Comparison of ENCODE assay signal across 12 mouse cellular contexts in genomic region chr6:39296474-39296873, GRCm38 (mm10).
DNase-seq lines count a peak whose midpoint lies in the region; ATAC-seq and TF ChIP-seq lines count a peak whose summit lies in the region.
"Had no signal": no experiment of that assay in that cellular context is flagged by ENCODE, and none has a peak within 500 bp of the region (broad histone marks: within the 10 kb centered on the region; RNA-seq: fewer than 3 reads in every experiment).

No protein-coding gene starts in this region.

- in situ Hi-C loops in CH12.LX (cut with MboI; ENCODE audit: low pct_ligation_motif_present, low pct_unique_long_range_greater_than_20kb, low sequenced_read_pairs): no loop called here

- H3K4me2 ChIP-seq in forebrain, embryonic 11.5 days (ENCODE audit: low read depth, low read length, severe bottlenecking): no peak overlapping the region
- H3K4me2 ChIP-seq in CH12.LX (ENCODE audit: insufficient read depth, low read depth, poor library complexity, severe bottlenecking): no peak overlapping the region
- peak overlapping the region; percentile 39; the same call in 1 of the 2 replicates for H3K4me2 ChIP-seq in limb, embryonic 14.5 days (replicated peaks; ENCODE audit: low read depth, low read length, severe bottlenecking)
- H3K4me2 ChIP-seq: embryonic facial prominence, embryonic 13.5 days; forebrain, embryonic 12.5 days had no signal

- H3K9me3 ChIP-seq in forebrain, embryonic 10.5 days: no peaks in the 10 kb centered on the region
- no peaks in the 10 kb centered on the region for H3K9me3 ChIP-seq in forebrain, embryonic 11.5 days (ENCODE audit: control insufficient read depth, low read length)
- H3K9me3 ChIP-seq in CH12.LX (replicated peaks; ENCODE audit: low read length): no peaks in the 10 kb centered on the region
- no peaks in the 10 kb centered on the region for H3K9me3 ChIP-seq in limb, embryonic 14.5 days (ENCODE audit: control insufficient read depth, low read length)
- H3K9me3 ChIP-seq: embryonic facial prominence, embryonic 13.5 days; forebrain, embryonic 12.5 days had no signal

- no peak for DNase-seq in forebrain, embryonic 10.5 days (ENCODE audit: extremely low spot score, low spot score)
- no peak for DNase-seq in forebrain, embryonic 11.5 days (ENCODE audit: low spot score)
- no peak for DNase-seq in layer of hippocampus, adult 2 months (ENCODE audit: low spot score in 2 of 2)
- DNase-seq in layer of hippocampus, postnatal 36 days: no peak
- DNase-seq in CH12.LX (ENCODE audit: extremely low read depth): no peak
- peak; percentile 49 for DNase-seq in limb, embryonic 14.5 days (ENCODE audit: low spot score)
- no peak for DNase-seq in spleen, postnatal 4 days (ENCODE audit: low spot score in 2 of 2)
- no peak for DNase-seq in heart, postnatal 14 days
- DNase-seq: cerebellum, adult 9-10 months; liver had no signal

- 0 out of 2 replicates have a peak, but pooled peaks have one; percentile 14 for TF ChIP-seq CTCF in layer of hippocampus, adult 2 months (conservative IDR thresholded peaks at IDR 0.05)
- peak in 1 of 2 experiments; percentile 75; a peak in 2 of 4 replicates for TF ChIP-seq CTCF in CH12.LX (conservative IDR thresholded peaks at IDR 0.05 in 1 of 2, IDR thresholded peaks at IDR 0.05 in 1 of 2; ENCODE audit: low read depth in 2 of 2, low read length in 2 of 2)

- dilution Hi-C loops in CH12.LX (cut with MboI; ENCODE audit: extremely low pct_ligation_motif_present, extremely low pct_unique_long_range_greater_than_20kb, low sequenced_read_pairs): no loop called here

- peak overlapping the region; percentile 66 for H3K27ac ChIP-seq in forebrain, embryonic 10.5 days
- no peak overlapping the region for H3K27ac ChIP-seq in forebrain, embryonic 11.5 days (ENCODE audit: low read depth, low read length)
- no peak overlapping the region for H3K27ac ChIP-seq in layer of hippocampus, adult 2 months
- H3K27ac ChIP-seq in CH12.LX (ENCODE audit: insufficient read depth, low read depth): no peak overlapping the region
- H3K27ac ChIP-seq in limb, embryonic 14.5 days (replicated peaks; ENCODE audit: low read depth, low read length): peak overlapping the region; percentile 56; the same call in 1 of the 2 replicates
- H3K27ac ChIP-seq: embryonic facial prominence, embryonic 13.5 days; forebrain, embryonic 12.5 days had no signal

- 80% methylated on average over 4 of the region's 4 CpGs for WGBS in forebrain, embryonic 10.5 days
- WGBS in forebrain, embryonic 11.5 days: 84% methylated on average over 4 of the region's 4 CpGs
- WGBS in limb, embryonic 14.5 days: 68% methylated on average over 4 of the region's 4 CpGs

- H3K79me2 ChIP-seq in CH12.LX (replicated peaks; ENCODE audit: control insufficient read depth, extremely low read depth, insufficient read depth, poor library complexity, severe bottlenecking): no peaks in the 10 kb centered on the region

- no peak for TF ChIP-seq EP300 in CH12.LX (IDR thresholded peaks at IDR 0.05; ENCODE audit: low read length)

- no peak overlapping the region for H3K9ac ChIP-seq in forebrain, embryonic 11.5 days (ENCODE audit: low read length)
- H3K9ac ChIP-seq in CH12.LX (ENCODE audit: insufficient read depth, low read depth): no peak overlapping the region
- H3K9ac ChIP-seq in limb, embryonic 14.5 days (ENCODE audit: low read depth, low read length, severe bottlenecking): 0 out of 2 replicates have a peak overlapping the region, but pooled peaks have one; percentile 0
- H3K9ac ChIP-seq: embryonic facial prominence, embryonic 13.5 days; forebrain, embryonic 12.5 days had no signal

- TF ChIP-seq RAD21 in CH12.LX (IDR thresholded peaks at IDR 0.05; ENCODE audit: low read depth, low read length): no peak; the same call in none of the 2 replicates

- TF ChIP-seq POLR2A in CH12.LX (IDR thresholded peaks at IDR 0.05; ENCODE audit: low read depth, low read length): no peak
- TF ChIP-seq POLR2A in limb, embryonic 14.5 days (IDR thresholded peaks at IDR 0.05; ENCODE audit: borderline replicate concordance, extremely low read depth, insufficient read depth, insufficient read length): no peak

- H3K27me3 ChIP-seq in forebrain, embryonic 10.5 days (ENCODE audit: poor library complexity, severe bottlenecking): no peaks in the 10 kb centered on the region
- no peaks in the 10 kb centered on the region for H3K27me3 ChIP-seq in forebrain, embryonic 11.5 days (ENCODE audit: control insufficient read depth, insufficient read depth, low read length)
- H3K27me3 ChIP-seq in CH12.LX (replicated peaks): no peaks in the 10 kb centered on the region
- no peaks in the 10 kb centered on the region for H3K27me3 ChIP-seq in limb, embryonic 14.5 days (ENCODE audit: control insufficient read depth, insufficient read depth, low read length)
- H3K27me3 ChIP-seq: embryonic facial prominence, embryonic 13.5 days; forebrain, embryonic 12.5 days had no signal

- ATAC-seq in forebrain, embryonic 11.5 days (replicated peaks; ENCODE audit: low FRiP score): no peak
- no peak for ATAC-seq in limb, embryonic 14.5 days (ENCODE audit: low FRiP score, low read depth)

- H3K4me3 ChIP-seq in forebrain, embryonic 10.5 days: no peak overlapping the region
- no peak overlapping the region for H3K4me3 ChIP-seq in forebrain, embryonic 11.5 days (ENCODE audit: low read depth, low read length)
- H3K4me3 ChIP-seq in layer of hippocampus, adult 2 months: no peak overlapping the region
- no peak overlapping the region for H3K4me3 ChIP-seq in CH12.LX (replicated peaks in 1 of 3; ENCODE audit: low read depth in 2 of 3, low read length in 2 of 3, poor library complexity in 1 of 3)
- H3K4me3 ChIP-seq in limb, embryonic 14.5 days (replicated peaks; ENCODE audit: low read length): no peak overlapping the region
- H3K4me3 ChIP-seq: embryonic facial prominence, embryonic 13.5 days; forebrain, embryonic 12.5 days had no signal

- intact Hi-C loops in heart, postnatal 14 days (cut with DNase I): loop anchor here (5.0 kb wide), 1 partner anchor 46 kb away; no protein-coding TSS in a partner anchor

- peaks cover 12% of the 10 kb centered on the region for H3K4me1 ChIP-seq in forebrain, embryonic 10.5 days
- no peaks in the 10 kb centered on the region for H3K4me1 ChIP-seq in forebrain, embryonic 11.5 days (replicated peaks; ENCODE audit: control insufficient read depth, insufficient read depth, low read length)
- peaks cover 0 to 4% of the 10 kb centered on the region in 2 experiments; a peak in 2 of 4 replicates for H3K4me1 ChIP-seq in CH12.LX (ENCODE audit: control insufficient read depth in 1 of 2, insufficient read depth in 2 of 2)
- H3K4me1 ChIP-seq in limb, embryonic 14.5 days (ENCODE audit: control insufficient read depth, insufficient read depth, low read length): peaks cover 13% of the 10 kb centered on the region
- H3K4me1 ChIP-seq: embryonic facial prominence, embryonic 13.5 days had no signal

- H3K36me3 ChIP-seq in forebrain, embryonic 10.5 days (replicated peaks): no peaks in the 10 kb centered on the region
- H3K36me3 ChIP-seq in forebrain, embryonic 11.5 days (ENCODE audit: control insufficient read depth, insufficient read depth, low read length): no peaks in the 10 kb centered on the region
- no peaks in the 10 kb centered on the region for H3K36me3 ChIP-seq in CH12.LX (replicated peaks in 1 of 2; ENCODE audit: control insufficient read depth in 1 of 2, insufficient read depth in 1 of 2, low read length in 1 of 2)
- no peaks in the 10 kb centered on the region for H3K36me3 ChIP-seq in limb, embryonic 14.5 days (ENCODE audit: control insufficient read depth, insufficient read depth, low read length)
- H3K36me3 ChIP-seq: embryonic facial prominence, embryonic 13.5 days; forebrain, embryonic 12.5 days had no signal

TF ChIP-seq in CH12.LX, 34 proteins besides CTCF, POLR2A, EP300 and RAD21:
- peak; percentile 45 for TF ChIP-seq SMC3 (IDR thresholded peaks at IDR 0.05; ENCODE audit: low read depth, low read length)
- TF ChIP-seq USF2 (conservative IDR thresholded peaks at IDR 0.05; ENCODE audit: low read depth, low read length): no peak
- no peak for TF ChIP-seq POLR2AphosphoS2 (IDR thresholded peaks at IDR 0.05; ENCODE audit: low read depth, low read length)
- no peak for TF ChIP-seq JUN (IDR thresholded peaks at IDR 0.05; ENCODE audit: insufficient read depth, low read depth, low read length)
- no peak for TF ChIP-seq MYC (IDR thresholded peaks at IDR 0.05; ENCODE audit: low read depth, low read length)

Comparison
In these comparisons a context has a peak if more than half of its experiments do, and no peak if none do; other contexts are left out.
1. H3K27ac ChIP-seq: peak in forebrain, embryonic 10.5 days (single experiment) and limb, embryonic 14.5 days (single experiment); none in forebrain, embryonic 11.5 days (single experiment), layer of hippocampus, adult 2 months (single experiment) and CH12.LX (single experiment).